Mouse (Mus musculus): ENCODE results near the gene Cdh3.

Cdh3 gene

GRCm38 (mm10) chr8:106527241-106528036, 16.7 kb downstream of the Cdh3 start:
- no peak for ATAC-seq (ENCODE audit: low TSS enrichment)

GRCm38 (mm10) chr8:106528596-106529249, 18.0 kb downstream of the Cdh3 start:
- ATAC-seq (ENCODE audit: low TSS enrichment): no peak

- ATAC-seq (ENCODE audit: low TSS enrichment): no peak
These were observed 19.3 kb downstream of the Cdh3 start for GRCm38 (mm10) chr8:106529885-106530482.

GRCm38 (mm10) chr8:106530566-106530965, 19.9 kb downstream of the Cdh3 start:
- no peak for ATAC-seq (ENCODE audit: low TSS enrichment)

GRCm38 (mm10) chr8:106533709-106534108, 23.0 kb downstream of the Cdh3 start:
- ATAC-seq (ENCODE audit: low TSS enrichment): no peak

- ATAC-seq (ENCODE audit: low TSS enrichment): no peak
These were observed 23.8 kb downstream of the Cdh3 start for GRCm38 (mm10) chr8:106534449-106534848.

- ATAC-seq (ENCODE audit: low TSS enrichment): no peak
These were observed 24.8 kb downstream of the Cdh3 start for GRCm38 (mm10) chr8:106535448-106535847.

- no peak for ATAC-seq (ENCODE audit: low TSS enrichment)
These were observed 28.5 kb downstream of the Cdh3 start for GRCm38 (mm10) chr8:106539193-106539592.

- no peak for ATAC-seq (ENCODE audit: low TSS enrichment)
These were observed 30.3 kb downstream of the Cdh3 start for GRCm38 (mm10) chr8:106541002-106541401.

GRCm38 (mm10) chr8:106543043-106543442, 32.4 kb downstream of the Cdh3 start:
- ATAC-seq (ENCODE audit: low TSS enrichment): no peak

GRCm38 (mm10) chr8:106545149-106545548, 34.5 kb downstream of the Cdh3 start:
- ATAC-seq (ENCODE audit: low TSS enrichment): no peak

GRCm38 (mm10) chr8:106546746-106547145, 36.1 kb downstream of the Cdh3 start:
- no peak for ATAC-seq (ENCODE audit: low TSS enrichment)

GRCm38 (mm10) chr8:106548366-106548936, 37.8 kb downstream of the Cdh3 start:
- ATAC-seq (ENCODE audit: low TSS enrichment): no peak

- ATAC-seq (ENCODE audit: low TSS enrichment): no peak
These were observed 40.2 kb downstream of the Cdh3 start for GRCm38 (mm10) chr8:106550906-106551305.

GRCm38 (mm10) chr8:106554011-106554410, 43.3 kb downstream of the Cdh3 start:
- ATAC-seq (ENCODE audit: low TSS enrichment): no peak

- ATAC-seq (ENCODE audit: low TSS enrichment): no peak
These were observed 45.5 kb downstream of the Cdh3 start for GRCm38 (mm10) chr8:106556068-106556645.

GRCm38 (mm10) chr8:106559844-106560243, 49.2 kb downstream of the Cdh3 start:
- no peak for ATAC-seq (ENCODE audit: low TSS enrichment)

- no peak for ATAC-seq (ENCODE audit: low TSS enrichment)
These were observed 50.6 kb downstream of the Cdh3 start for GRCm38 (mm10) chr8:106561097-106561865.

- no peak for ATAC-seq (ENCODE audit: low TSS enrichment)
These were observed 53.0 kb downstream of the Cdh3 start for GRCm38 (mm10) chr8:106563691-106564182.

GRCm38 (mm10) chr8:106569006-106569405, 58.3 kb downstream of the Cdh3 start:
- ATAC-seq (ENCODE audit: low TSS enrichment): no peak

GRCm38 (mm10) chr8:106570386-106570785, 59.7 kb downstream of the Cdh3 start:
- no peak for ATAC-seq (ENCODE audit: low TSS enrichment)

Measured in frontal cortex, adult (tissue).